Mouse (Mus musculus) regulatory T cell (primary cell): ENCODE results near the gene Hyal2.

ENCODE experiments used
- in situ Hi-C: fragments of 300-600 bp; cut with MboI, MseI; formaldehyde crosslinking; loops from one replicate; pipeline ENCODE4 v1.15.1; 2025; ENCODE audit warnings: high pct_unique_total_duplicates

Gene Hyal2

GRCm38 (mm10) chr9:107586974-107587832, 19.5 kb downstream of the Hyal2 start, which contains the start of gene Ifrd2:
Gene Ifrd2, plus strand, starts transcription at chr9:107587642.
- in situ Hi-C loops, result no loop called here

- in situ Hi-C loops, result no loop called here
Measured at GRCm38 (mm10) chr9:107587833-107588639, 20.3 kb downstream of the Hyal2 start.

- in situ Hi-C loops, result no loop called here
Measured at GRCm38 (mm10) chr9:107590058-107590772, 22.5 kb downstream of the Hyal2 start.

GRCm38 (mm10) chr9:107590773-107591060, 23.0 kb downstream of the Hyal2 start:
- in situ Hi-C loops, result no loop called here

GRCm38 (mm10) chr9:107593101-107593976, 25.6 kb downstream of the Hyal2 start:
- in situ Hi-C loops, result no loop called here

GRCm38 (mm10) chr9:107594281-107595062, 26.7 kb downstream of the Hyal2 start:
- in situ Hi-C loops, result no loop called here

GRCm38 (mm10) chr9:107596619-107597569, 29.1 kb downstream of the Hyal2 start:
- in situ Hi-C loops, result no loop called here

GRCm38 (mm10) chr9:107598385-107598784, 30.6 kb downstream of the Hyal2 start:
- in situ Hi-C loops, result no loop called here

- in situ Hi-C loops, result no loop called here
Measured at GRCm38 (mm10) chr9:107599433-107599832, 31.7 kb downstream of the Hyal2 start.

- in situ Hi-C loops, result loop anchor here (5.0 kb wide), 1 partner anchor 42 kb away; no protein-coding TSS in a partner anchor
Measured at GRCm38 (mm10) chr9:107599842-107600241, 32.1 kb downstream of the Hyal2 start.

- in situ Hi-C loops, result loop anchor here (5.0 kb wide), 1 partner anchor 42 kb away; no protein-coding TSS in a partner anchor
Measured at GRCm38 (mm10) chr9:107600745-107601144, 33.0 kb downstream of the Hyal2 start.

- in situ Hi-C loops, result loop anchor here (5.0 kb wide), 1 partner anchor 41 kb away; no protein-coding TSS in a partner anchor
Measured at GRCm38 (mm10) chr9:107601275-107601674, 33.5 kb downstream of the Hyal2 start.

GRCm38 (mm10) chr9:107602068-107602648, 34.4 kb downstream of the Hyal2 start:
- in situ Hi-C loops, result loop anchor here (5.0 kb wide), 1 partner anchor 40 kb away; no protein-coding TSS in a partner anchor

- in situ Hi-C loops, result loop anchor here (5.0 kb wide), 1 partner anchor 39 kb away; no protein-coding TSS in a partner anchor
Measured at GRCm38 (mm10) chr9:107603251-107603650, 35.5 kb downstream of the Hyal2 start.

GRCm38 (mm10) chr9:107605041-107605661, 37.4 kb downstream of the Hyal2 start:
- in situ Hi-C loops, result no loop called here

- in situ Hi-C loops, result no loop called here
Measured at GRCm38 (mm10) chr9:107606591-107606990, 38.8 kb downstream of the Hyal2 start.

- in situ Hi-C loops, result no loop called here
Measured at GRCm38 (mm10) chr9:107607036-107607435, 39.3 kb downstream of the Hyal2 start.
